Mouse (Mus musculus) liver, postnatal 0 days (tissue): ENCODE measurements around the gene Ppp2r5b.

Experiments used
- CTCF ChIP-seq: sonication (generic); IDR thresholded peaks from 2 replicates; pipeline ENCODE4 v1.5.1; 2016; ENCODE audit warnings: antibody characterized with exemption, low read depth
- EP300 ChIP-seq: IDR thresholded peaks from 2 replicates; pipeline ENCODE4 v1.6.1; 2016; ENCODE audit warnings: antibody characterized with exemption, low read depth, mild to moderate bottlenecking

DNA sequence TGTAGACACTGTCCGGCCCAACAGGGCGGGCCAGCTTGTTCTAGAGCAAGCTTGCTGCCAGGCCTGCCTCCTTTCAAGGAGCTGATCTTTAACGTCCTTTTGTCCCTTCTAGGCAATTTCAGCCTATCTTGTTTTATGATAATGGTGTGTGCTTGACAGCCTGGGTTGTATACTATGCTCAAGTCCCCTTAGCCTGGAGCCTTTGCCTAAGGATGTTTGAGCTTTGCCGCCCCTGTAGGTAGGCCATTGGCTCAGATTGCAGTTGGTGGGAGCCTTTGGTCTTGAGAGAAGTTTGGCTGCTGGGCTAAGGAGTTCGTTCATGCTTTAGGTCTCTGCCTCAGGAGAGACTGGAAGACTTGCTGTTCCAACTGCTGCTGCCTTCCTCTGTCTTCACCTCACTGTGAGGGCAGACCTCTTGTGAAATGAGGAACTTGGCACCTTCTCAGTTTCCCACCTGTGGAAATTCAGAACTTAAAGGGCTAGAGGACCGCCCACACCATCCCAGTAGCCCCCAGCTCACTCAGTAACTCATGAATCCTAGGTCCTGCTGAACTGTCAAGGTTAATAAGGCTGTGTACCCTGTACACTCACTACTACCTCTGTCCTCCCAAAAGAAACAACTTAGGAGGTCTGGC is 42.9 kb upstream of the Ppp2r5b start:
- TF ChIP-seq CTCF = no peak; the same call in 1 of the 2 replicates
- no peak for TF ChIP-seq EP300
